Mouse (Mus musculus) adrenal gland, adult 18-20 months (tissue): Measurements from ENCODE around the gene Adra2b. TPM values are rescaled to one million over a fixed set of nuclear protein-coding genes. Genes with fewer than 3 reads are reported as not detected.

Experiments used
- DNase-seq, 2 experiments: peaks; one replicate each; pipeline ENCODE4 v3.0.0; 2021 to 2022; ENCODE audit warnings: low spot score in 2 of 2
- total RNA-seq, 2 experiments: library from RNA; stranded (reverse); gene quantifications; 1 replicate in 1 of 2; 2 replicates in 1 of 2; pipeline ENCODE4 v1.2.3; 2021

The Adra2b gene
- total RNA-seq, 2 experiments from 2014 or later = 1.1 to 1.9 TPM

- no peak for DNase-seq
Observed at GRCm38 (mm10) chr2:127338416-127338815, 24.6 kb upstream of the Adra2b start, which contains the start of gene Astl. Gene Astl (plus strand): TSS chr2:127338639.

GRCm38 (mm10) chr2:127338833-127339232 lies 24.2 kb upstream of the Adra2b start:
- DNase-seq = no peak

DNA sequence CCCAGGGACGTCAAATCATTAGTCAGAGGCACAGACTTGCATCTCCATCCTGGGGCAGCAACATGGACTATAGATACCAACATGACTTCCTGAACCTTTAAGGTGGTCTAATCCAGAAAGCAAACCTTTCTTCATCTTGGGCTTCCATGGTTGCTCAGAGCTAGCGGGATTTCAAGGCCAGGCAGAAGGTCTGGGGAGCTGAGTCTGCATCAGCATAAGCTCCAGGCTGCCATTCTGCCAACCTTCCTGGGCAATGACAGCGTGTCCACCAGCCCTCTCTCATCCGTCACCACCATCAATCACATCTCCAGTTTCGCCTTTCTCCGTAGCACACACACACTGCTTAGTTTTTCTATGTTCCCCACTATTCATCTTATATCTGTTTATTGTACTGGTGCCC lies 23.7 kb upstream of the Adra2b start:
- no peak for DNase-seq

- peak; percentile 58 to 60 for DNase-seq
Observed at GRCm38 (mm10) chr2:127341159-127341558, 21.8 kb upstream of the Adra2b start.

- DNase-seq = no peak
Observed at GRCm38 (mm10) chr2:127346334-127346733, 16.7 kb upstream of the Adra2b start.

DNA sequence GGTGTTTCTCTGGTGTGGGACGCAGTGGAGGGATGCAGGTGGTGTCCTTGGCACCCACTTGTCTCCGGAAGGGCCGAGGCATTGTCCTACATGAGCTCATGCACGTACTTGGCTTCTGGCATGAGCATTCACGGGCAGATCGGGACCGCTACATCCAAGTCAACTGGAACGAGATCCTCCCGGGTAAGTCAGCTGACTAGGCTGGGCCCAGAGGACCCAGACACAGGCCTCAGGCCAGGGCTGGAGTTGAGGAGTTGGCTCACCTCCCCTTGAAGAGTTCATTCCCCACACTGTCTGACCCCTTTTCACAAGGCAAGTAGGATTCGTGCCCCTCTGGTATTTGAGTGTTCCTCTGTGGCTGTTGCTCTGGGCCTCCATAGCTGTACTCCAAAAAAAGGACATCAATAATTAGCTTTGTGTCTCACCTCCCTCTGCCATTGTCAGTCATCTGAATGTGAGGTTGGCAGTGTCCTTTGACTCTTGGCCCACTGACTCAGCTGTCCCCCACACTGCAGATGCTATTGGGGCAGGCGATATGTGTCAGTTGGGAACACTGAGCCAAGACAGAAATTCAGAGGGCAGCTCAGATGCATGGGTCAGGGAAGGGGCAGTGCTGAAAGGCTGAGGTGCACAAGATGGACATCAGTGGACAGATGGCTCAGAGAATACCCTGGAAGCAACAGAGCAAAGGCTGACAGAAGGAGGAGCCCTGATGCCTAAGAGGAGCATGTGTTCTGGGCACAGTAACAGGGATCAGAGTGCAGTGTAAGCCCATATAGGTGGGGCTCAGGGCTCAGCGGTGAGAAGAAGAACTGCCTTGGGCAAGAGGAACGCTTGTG lies 15.6 kb upstream of the Adra2b start:
- DNase-seq = no peak

DNA sequence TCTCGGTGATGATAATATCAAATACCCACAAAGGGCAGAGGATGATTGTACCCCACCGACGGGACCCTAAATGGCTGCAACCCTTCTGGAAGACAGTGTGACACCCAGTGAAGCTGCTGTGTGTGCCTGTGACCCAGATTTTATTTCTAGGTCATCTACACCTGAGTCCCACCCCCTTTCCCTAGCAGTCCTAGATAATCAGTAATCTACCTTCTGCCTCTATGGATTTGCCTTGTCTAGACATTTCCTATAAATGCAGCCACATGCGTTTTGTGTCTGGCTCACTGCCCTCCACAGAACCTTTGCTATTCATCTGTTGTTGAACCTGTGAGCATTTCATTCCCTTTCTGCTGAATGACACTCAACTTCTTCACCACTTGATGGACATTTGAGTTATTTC lies 9.1 kb upstream of the Adra2b start:
- DNase-seq = no peak

- DNase-seq = no peak
Observed at GRCm38 (mm10) chr2:127363282-127363652, 259 bp downstream of the Adra2b start.

DNA sequence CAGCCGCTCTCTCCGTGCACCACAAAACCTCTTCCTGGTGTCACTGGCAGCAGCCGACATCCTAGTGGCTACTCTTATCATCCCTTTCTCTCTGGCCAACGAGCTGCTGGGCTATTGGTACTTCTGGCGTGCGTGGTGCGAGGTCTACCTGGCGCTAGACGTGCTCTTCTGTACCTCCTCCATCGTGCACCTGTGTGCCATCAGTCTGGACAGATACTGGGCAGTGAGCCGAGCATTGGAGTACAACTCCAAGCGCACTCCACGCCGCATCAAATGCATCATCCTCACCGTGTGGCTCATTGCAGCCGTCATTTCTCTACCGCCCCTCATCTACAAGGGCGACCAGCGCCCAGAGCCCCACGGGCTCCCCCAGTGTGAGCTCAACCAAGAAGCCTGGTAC lies 688 bp downstream of the Adra2b start:
- no peak for DNase-seq

GRCm38 (mm10) chr2:127364452-127364851 lies 1.4 kb downstream of the Adra2b start:
- no peak for DNase-seq

- DNase-seq = no peak
Observed at GRCm38 (mm10) chr2:127367126-127367820, 4.3 kb downstream of the Adra2b start.

DNA sequence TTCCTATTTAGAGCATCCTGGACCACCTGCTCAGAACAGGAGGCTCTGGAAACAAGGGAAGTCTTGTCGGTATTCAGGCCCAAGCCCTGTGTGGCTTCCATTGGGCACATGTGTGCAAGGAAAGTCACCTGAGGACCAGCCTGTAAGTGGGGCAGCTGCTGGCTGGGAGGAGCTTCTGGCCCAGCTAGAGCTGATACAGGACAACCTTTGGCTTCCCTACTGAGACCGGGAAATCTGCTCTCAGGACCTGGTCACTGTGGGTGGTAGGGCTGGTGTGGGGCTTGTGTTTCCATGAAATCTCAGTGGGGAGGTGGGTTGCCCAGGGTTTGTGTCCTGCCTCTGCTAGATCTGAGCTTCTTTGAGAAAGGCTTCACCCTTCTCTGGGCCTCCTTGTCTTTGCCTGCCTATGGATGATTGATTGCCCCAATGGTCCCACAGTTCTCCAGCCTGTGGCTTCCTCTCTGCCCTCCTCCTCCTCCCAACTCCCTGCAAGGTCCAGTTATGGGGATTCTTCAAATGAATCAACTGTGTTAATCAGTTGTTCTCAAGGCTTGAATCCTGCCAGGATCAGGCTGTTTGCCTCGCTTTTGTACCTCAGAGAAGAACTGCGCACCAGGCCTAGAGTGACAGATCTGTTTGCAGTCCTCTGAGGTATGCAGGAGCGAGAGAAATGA lies 6.8 kb downstream of the Adra2b start:
- DNase-seq = no peak

- DNase-seq = no peak
Observed at GRCm38 (mm10) chr2:127370561-127371483, 7.8 kb downstream of the Adra2b start.

DNA sequence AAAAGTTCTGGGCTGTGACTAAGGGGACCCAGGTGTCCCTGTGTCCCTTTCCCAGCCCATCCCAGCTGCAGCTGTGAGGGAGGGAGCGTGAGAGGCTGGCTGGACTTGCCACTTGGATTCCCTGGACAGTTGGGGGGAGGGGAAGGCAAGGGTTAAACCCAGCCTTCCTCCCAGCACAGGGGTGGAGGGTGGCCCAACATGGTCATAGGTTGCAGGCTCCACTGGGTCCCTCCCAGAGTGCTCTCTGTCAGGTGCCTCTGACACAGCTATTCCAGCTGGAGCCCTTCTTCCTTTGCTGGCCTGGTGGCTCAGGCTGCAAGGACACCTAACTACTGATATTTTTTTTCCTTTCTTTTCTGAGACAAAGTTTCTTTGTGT lies 8.5 kb downstream of the Adra2b start:
- no peak for DNase-seq

DNA sequence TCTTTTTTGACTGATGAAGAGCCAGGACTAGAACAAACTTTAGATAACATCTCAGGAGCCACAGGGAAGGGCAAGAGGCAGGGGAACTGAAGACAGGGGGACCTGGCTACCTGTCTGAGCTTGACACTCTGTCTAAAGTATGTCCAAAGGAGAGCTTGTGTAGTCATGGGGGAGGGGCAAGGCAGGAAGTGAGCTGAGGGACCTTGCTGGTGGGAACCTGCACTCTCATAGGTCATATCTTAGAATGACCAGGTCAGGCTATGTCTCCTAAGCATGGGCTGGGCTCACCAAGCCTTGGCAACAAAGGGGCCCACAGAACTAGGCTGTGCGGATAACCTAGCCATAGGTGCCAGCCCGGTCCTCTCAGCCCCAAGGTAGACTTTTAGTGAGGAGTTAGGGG lies 9.1 kb downstream of the Adra2b start:
- no peak for DNase-seq

- DNase-seq = no peak
Observed at GRCm38 (mm10) chr2:127374131-127374530, 11.1 kb downstream of the Adra2b start.

- no peak for DNase-seq
Observed at GRCm38 (mm10) chr2:127375087-127375486, 12.1 kb downstream of the Adra2b start.

DNA sequence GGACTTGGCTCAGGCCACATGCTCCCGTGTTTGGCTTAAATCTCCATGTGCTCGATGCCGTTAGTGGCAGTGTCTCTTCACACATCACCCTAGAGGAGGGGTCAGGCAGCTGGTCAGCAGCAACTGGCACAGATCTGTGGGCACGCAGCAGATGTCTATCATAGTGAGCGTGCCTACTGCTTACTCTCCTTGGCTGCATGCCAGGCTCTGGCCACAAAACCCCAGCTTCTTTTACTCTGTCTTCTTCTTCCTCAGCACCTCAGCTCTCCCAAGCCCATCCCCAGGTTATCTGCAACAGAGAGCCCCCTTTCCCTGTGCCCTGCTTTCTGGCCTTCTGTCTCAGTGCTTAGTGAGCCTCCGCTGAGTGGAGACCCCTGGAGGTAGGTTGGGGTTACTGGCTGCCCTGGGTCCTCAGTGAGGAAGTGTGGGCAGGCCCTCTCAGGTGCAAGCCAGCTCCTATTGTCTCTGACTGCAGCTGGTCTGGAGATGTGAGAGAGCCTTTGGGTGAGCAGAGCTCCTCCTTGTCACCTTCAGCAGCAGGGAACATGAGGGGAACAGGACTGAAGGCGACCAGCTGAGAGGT lies 12.8 kb downstream of the Adra2b start:
- DNase-seq = no peak

DNA sequence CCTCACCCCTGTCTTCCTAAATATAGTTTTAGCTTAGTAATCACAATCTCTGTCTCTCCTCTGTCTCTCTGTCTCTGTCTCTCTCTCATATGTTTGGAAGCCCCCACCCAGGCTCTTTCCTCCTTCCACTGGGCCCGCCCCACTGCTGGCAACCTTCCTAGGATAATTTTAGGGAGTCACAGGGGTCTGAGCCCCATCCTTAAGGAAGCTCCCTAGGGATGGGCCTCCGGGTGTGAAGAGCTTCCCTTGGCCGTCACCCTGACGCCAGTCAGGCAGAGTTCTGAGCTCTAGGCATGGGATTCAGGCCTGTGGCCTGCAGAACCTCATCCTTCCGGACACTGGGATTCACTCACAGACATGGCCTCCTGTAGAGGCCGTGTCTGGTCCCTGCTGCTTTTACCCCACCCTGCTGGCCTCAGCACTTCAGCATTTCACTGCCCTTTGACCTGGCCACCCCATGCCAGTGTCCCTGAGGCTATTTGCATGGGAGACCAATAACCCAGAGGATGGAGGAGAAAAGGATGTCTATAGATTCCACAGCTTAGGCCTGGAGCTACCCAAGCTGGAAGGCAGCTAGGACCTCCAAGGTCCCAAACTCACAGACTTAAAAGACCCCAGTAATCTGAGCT lies 13.5 kb downstream of the Adra2b start:
- no peak for DNase-seq
